Mouse (Mus musculus) adrenal gland, postnatal 25 days (tissue): ENCODE data around the gene Dock9. TPM values are rescaled to one million over a fixed set of nuclear protein-coding genes. Genes with fewer than 3 reads are reported as not detected.

ENCODE experiments used
- DNase-seq: peaks from one replicate; pipeline ENCODE4 v3.0.0; 2021; ENCODE audit warnings: mixed read lengths
- long read RNA-seq: library from polyadenylated mRNA; stranded (forward); transcript quantifications from one replicate; pipeline ENCODE4 v2.0.0, GENCODE M21; 2021
- total RNA-seq: library from RNA; stranded (reverse); gene quantifications from 2 replicates; pipeline ENCODE4 v1.2.3, GENCODE M21; 2021

The Dock9 gene
- total RNA-seq: 23.1 and 28.8 TPM in 2 replicates
- long read RNA-seq, partial matches to known transcripts: 5 of 5 reads
- long read RNA-seq, other reads (novel, unspliced or antisense): 0 of 5 reads

DNA sequence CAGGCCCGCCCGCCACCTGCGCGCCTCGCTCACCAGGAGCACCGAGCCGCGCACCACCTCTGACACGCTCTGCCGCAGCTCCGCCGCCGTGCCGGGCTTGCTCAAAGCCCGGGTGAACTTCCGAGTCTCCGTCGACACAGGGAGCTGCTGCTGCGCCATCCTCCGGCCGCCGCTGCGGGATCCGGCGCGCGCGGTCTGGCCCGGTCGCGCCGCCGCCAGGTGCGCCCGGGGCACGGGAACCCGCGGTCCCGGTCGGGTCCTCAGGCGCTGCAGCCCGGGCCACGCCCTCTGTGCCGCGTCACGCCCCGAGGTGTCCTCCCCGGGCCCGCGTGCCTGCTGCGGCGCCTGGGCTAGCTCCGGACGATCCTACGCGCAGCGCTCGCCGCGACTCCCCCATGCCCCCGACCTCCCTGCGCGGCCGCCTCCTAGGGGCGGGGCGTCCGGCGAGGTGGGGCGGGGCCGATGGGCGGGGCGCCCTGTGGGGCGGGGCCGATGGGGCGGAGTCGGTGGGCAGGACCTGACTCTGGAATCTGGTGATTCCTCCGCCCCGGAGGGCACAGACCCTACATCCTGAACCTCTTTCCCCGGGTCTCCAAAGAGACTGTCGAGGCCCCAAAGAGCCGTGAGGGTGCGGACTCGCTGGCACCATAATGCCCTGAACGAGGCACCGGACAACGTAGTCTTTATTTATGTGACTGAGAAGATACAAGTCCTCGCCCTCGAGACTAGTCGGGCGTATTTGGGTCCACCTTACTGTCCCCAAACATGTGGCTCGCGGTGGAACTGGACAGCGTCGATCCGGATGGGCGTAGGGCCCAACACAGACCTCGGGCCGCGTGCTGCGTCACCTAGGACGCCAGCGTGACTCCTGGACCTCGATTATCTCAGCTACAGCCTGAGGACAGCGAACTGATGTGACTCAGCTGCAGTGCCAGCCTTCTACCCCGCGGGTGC is at the start of gene Dock9:
Gene Dock9, minus strand, starts transcription at position 381 of the 954 bp plus-strand sequence.
- peak; percentile 91 for DNase-seq

DNA sequence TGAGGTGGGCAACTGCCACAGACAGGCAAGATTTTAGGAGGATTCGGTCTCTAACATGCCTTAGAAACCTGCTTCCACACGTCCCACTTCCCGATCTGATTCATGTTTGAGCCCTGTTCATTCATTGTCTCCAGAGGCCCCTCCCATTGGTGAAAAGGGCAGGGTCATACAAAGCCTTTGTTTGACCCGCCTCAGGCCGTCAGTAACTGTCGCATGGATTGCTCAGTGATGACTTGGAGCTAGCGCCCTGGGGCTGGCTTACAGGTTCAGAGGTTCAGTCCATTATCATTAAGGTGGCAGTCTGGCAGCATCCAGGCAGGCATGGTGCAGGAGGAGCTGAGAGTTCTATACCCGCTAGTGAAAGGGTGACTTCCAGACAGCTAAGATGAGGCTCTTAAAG is 46.8 kb upstream of the Dock9 start:
- no peak for DNase-seq

DNA sequence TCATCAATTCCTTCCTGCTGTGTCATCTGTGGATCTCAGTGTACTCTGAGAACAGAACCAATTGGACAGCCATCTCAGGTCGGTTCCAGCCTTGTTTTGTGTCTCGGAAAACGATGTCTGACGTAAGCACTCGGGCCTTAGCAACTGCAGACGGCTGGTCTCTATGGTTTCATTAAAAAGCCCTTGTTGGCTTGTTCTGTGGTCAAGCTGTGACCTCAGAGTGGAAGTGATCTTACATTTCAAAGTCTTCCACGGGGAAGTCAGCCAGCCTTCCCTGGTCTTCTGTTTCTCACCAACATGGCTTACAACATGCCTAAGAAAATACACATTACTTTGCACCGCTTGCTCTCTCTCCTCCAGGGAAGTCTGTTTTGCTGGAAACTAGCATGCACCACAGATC is 42.6 kb upstream of the Dock9 start:
- DNase-seq: no peak

DNA sequence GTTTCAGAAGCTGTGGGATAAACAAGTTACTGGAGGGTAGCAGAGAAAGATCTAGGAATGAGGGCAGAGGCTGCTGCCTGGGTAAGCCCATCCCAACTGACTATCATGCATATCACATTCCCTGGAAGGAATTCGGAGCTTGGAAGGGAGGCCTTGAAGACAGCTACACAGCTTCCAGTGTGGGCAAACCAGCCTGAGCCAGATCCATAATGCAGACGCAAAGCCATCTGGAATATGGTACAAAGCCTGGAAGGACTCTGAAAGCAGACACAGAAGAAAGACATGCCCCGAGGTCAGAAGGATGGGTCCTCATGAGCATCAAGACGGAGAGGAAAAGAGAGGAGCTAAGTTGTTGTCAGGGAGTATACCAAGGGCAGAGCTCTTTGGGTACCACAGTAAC is 40.5 kb upstream of the Dock9 start:
- no peak for DNase-seq

DNA sequence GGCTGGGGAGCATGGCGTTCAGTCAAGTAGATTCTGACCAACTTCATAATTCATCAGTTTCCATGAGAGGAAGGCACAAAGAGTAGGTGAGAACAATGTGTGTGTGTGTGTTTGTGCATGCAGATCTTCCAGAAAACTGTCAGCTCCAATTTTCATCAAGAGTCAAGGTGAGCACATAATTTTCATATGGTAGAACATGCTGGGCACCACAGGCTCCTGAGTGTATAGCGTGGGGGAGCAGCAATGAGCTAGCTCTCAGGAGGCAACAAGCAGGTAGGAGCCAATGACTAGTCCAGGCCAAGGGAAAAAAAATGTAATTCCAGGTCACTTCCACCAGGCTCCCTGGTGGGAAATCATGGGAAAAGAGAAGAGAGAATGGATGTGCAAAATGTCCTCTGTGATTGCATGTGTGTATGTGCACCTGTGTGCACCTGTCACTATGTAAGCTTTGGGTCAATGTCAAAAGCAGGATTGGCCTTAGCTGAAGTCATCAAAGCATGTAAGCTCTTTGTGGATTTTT is 35.4 kb upstream of the Dock9 start:
- no peak for DNase-seq

DNA sequence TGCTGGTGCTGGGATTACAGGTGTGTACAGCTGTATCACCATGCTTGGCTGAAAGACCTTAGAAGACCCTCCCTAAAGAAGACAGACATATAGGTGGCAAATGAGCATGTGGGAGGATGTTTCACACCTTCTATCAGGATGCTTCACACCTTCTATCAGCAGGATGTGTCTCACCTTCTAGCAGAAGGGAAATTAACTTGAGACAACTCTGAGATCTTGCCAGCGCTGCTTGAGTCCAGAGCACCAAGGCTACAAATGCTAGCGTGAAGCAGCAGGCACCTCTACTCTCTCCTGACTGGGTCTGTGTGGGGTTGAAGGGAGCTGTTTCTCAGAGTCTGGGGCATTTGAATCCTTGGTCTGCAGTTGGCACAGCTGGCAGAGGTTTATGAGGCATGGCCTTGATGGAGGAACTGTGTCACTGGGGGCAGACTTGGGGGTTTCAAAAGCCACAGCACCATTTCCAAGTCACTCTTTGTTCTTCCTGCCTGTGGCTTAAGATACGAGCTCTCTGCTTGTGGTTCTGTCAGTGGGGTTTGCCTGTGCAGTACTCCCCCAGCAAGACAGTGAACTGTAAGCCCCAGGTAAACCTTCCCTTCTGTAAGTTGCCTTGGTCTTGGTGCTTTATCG is 32.3 kb upstream of the Dock9 start:
- no peak for DNase-seq

DNA sequence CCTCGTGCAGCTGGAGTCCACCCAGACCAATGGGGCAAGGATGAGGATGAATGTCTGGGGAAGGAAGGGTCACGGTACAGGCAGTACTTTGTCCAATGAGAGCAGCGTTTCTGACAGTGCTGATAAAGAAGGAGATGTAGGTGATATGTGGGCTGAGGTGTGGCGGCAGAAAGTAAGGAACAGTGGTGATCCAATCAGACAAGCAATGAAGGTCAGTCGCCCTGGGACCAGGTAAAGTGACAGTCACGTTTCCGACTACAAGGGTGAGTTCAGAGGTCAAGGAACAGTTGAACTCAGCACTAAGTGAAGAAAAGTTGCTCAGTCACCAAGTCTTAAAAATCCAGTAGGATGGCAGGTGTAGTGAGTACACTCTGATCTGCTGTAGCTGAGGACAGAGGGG is 29.5 kb upstream of the Dock9 start:
- DNase-seq: no peak

DNA sequence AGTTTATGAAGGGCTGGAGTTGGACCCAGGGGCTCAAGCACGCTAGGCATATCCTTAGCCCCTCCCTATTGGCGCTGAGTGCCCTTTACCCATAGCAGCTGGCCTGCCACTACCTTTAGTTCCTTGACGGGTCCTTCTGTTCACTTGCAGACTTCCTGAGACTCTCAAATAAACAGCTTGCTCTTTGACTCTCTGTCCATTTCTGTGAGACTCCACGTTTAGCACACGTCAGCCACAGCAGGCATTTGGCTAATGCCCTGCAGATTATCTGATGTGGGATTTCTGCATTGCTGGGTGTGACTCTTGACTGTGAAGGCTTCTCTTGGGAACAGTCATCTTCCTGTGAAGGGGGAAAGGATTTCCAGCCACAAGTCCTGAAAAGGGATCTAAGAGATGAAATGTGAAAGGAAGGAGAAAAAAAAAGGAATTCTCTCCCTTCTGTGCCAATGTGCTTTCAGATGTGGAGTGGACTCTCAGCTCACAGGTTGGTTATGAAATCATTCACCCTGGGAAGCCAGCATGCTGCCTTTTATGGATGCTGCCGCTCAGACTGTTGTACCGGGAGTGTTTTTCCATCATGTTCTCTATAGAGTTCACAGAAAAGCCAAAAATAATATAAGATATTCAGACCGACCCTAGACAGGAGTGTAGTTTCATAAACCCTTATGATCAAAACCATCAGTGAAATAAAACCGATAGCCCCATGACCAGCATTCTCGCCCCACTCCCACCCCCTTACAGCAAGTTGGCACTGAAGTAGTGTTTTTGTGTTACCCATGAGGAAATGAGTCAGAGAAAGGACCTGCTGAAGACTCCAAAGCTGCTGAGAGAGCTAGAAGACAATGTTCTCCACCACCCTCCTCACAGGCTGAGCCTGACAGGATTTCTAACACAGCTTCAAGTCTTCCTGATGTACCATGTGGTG is 28.1 kb upstream of the Dock9 start:
- no peak for DNase-seq

DNA sequence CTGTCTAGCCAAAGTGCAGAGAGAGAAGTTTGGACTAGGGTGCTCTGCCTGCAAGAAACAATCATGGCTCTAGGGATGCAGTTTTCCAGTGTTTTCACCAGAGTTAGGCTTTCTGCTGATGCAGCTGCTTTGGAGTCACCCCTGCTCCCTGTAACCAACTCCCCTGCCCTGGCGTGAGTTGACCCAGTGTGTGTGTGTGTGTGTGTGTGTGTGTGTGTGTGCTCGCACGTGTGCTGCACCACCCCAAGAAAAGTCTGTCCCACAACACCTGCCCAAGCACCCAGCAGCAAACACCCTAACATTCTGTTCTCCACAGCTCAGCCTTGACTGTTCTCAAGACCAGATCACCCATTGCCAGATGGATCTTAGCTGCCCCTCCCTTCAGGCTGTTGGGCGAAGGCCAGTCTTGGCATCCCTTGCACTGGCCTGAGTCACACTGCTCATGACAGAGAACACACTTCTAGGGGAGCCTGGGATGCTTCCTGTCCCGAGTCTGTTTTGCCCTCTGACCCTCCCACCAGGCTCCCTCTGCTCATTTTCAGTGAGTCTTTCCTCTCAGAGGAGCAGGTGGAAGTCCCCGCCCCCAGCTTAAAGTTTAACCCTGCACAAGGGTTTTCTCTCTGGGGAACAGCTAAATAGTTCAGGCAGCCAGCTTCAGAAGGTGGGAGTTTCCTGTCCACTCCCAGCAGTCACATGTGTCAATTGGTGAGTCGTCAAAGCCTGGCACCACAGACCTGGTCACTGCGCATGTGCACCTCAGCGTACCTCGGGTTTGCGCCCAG is 26.9 kb upstream of the Dock9 start:
- DNase-seq: peak; percentile 71

DNA sequence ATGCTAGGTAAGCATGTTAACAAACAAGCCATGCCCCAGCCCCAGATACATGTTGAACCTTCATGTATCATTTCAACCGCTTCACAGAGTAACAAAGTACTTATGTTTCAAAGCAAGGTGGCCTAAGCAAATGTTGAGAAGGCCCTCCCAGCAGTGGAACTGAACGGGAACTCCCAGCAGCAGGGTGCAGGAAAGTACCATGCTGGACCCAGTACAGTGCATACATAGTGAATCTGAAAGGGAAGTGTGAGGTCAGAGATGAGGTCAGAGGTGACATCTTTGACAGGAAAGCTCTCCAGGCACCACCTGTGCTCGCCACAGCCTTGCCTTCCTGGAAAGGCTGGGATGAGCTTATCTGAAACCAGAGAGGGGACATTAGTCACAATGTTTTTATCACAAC is 25.4 kb upstream of the Dock9 start:
- no peak for DNase-seq

DNA sequence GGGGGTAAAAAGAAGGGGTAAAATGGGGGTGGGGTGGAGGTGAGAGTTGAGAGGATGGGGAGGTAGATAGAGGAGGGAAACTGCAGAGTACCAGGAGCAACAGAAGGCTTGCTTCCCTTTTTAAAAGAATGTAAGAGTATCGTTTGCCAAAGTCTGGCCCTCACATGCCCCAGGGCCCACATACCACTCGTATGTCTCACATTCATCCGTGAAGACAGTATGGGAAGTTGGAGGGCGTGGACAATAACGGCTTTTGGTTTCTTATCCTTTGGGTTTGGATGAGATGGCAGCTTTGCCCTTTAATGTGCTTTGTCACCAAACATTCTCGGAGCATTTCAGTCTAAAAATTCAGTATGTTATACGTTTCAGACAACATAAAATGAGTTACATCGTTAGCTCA is 24.9 kb upstream of the Dock9 start:
- DNase-seq: no peak

DNA sequence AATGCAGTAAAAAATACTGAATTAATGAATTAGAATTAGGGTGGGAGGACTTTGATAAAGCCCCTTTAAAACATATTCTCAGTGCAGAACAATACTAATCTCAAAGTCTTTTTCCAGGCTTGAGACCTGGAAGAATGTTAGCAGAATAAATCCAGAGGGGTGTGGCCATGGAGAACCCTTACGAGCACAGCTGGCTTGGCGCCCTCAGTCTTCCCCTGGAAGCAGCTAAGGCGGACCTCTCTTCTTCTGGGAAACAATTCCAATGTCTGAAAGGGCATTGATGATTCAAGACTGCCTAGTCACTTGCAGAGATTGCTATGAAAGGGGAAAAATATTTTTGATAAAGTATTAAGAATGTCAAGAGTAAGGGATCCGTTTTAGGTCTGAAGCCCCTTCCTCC is 9.2 kb upstream of the Dock9 start:
- DNase-seq: no peak

DNA sequence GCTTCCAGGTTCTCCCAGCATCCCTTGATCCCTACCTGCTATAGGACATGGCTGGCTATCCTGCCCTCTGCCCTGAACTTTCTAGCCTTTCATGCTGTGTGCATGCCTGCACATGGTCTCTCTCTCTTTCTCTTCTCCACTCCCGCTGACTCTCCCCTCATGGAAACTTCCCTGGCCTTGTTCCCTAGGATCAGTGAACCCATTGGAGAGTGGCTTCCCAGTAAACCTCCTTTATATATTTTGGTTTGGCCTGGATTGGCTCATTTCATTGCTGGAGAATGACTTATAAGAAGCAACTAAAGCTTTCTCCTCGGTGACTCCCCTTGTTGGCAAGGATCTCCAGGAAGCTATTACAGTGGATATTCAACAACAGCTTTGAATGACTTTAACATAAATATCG is 8.7 kb upstream of the Dock9 start:
- DNase-seq: no peak

DNA sequence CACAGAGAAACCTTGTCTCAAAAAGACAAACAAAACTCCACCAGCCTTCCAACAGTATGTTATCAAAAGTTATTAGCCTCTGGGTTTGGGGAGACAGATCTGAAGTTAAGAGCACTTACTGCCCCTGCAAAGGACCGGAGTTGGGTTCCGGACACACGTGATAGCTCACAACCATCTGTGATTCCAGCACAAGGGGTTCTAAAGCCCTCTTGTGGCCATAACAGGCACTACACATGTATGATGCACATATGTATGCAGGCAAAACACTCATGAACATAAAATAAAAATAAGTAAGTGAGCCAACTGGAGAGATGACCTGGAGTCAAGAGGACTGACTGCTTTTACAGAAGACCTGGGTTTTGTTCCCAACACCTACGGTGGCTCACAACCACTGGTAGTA is 6.8 kb upstream of the Dock9 start:
- DNase-seq: no peak

DNA sequence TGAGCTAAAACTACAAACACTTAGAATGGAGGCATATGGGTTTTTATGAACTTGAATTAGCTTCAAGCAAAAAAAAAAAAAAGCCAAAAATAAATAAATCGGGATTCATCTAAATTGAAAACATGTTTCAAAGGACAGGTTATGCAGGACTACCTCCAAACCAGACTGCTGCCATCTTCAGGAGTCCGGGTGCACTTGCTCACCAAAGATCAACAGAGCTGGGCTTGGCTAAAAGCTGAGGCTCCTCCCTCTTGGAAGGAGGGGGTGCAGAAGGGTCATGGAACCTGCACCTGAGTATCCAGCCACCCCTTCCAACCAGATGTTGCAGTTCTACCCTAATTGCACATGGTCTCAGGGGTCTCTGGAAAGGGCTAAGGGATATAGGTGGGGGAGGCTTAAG is 3.3 kb upstream of the Dock9 start:
- no peak for DNase-seq

DNA sequence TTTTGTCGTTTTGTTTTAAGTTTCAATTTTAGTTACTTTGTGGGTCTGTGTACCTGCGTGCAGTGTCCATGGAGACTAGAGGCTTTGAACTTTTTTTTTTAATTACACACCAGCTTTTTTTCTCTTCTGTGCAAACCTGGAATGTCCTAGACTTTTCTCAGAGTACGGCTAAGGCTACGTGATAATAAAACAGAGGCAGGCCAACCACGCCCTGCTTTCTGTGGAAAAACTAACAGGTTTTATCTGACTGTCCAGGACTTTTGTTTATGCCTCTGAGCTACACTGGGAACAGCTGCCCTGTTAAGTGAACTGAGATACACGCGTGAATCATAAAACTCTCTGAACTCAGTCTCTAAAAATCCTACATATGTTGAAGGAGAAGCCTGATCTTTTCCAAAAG is 1.5 kb upstream of the Dock9 start:
- DNase-seq: no peak

DNA sequence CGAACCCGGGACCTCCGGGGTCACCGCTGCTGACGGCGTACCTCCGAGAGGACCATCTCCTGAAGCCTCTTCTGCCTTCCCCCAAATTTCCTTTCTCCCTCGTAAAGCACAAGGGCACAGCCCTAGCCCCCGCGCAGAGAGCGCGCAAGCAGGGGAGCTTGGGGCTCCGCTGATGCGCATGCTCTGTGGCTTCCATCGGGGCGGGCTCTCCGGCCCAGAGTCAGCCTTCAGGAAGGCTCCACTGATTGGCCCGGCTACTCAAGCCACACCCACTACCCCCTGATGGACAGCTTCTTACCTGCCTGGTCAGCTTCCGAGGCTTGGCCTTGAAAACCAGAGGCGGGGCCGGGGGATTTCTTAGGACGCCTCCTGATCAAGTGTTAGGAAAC is 768 bp upstream of the Dock9 start:
- peak; percentile 89 for DNase-seq

DNA sequence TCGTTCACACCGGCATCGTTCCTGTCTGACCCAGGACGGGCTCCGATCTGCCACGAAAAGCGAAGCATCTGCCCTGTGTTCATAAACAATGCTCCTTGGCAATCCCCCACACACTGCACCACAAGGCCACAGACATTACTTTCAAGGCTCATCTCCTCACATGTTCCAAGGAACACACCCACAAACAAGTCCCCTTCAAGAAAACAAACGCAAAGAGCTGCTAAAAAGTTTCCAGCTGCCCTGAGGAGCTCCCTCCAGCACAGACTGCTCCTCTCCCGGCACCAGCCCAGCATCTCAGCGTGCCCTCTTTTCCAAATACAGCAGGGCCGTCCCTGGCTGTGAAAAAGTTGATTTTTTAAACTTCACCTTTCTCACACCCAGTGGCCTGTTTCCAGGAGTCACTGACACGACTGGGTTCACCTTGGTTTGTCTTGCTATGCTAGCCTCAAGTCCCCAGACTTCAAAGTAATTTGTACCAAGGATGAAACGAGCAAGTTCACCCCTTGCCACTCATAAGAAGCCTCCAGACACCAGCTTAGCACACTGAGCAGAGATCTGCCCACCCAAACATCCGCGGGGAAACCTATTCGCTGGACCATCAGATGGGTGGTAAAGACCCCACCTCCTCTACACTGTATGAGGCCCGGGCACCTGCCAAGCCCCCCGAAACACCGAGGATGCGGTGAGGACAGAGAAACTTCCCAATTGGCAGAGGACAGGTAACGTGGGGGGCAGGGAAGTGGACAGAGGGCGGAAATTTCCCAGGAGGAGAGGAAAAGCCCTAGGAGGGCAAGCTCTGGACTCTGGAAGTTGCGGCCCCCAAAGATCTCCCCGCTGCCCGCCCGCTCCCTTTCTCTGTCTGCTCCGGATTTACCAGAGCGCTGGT is 823 bp downstream of the Dock9 start:
- DNase-seq: no peak

DNA sequence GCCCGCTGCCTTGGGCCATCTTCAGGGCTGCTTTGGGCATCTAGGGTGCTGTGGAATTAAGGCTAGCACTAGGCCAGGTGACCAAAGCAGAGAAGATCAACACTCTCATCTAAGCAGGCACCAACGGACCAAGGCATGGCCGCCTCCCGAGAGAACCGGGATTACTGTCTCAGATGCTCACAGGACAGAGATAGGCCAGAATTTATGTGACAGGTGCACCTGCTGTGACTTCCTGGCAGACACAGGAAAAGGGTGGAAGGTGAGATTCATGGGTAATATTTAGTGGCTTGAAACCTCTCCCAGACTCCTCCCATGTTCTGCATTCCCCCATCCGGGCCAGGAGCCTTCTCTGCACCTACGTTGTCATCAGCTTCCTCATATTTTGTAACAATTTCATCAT is 2.1 kb downstream of the Dock9 start:
- DNase-seq: no peak

DNA sequence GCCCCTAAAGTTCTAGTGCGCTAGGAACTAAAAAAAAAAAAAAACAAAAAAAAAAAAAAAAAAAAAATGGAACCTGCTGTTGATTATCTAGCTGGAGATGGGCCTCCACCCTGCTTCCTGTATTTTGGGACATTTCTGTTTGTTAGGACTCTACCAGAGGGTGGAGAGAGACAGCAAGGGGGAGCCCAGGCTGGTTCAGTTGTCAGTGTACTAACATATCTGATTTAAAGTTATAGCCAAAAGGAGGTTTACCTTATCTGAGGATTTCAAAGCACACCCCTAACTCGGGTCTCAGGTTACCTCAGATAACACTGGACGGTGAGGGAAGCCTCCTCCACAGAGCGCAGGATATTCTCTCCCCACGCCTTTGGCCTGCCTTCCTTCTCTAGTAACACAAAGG is 4.0 kb downstream of the Dock9 start:
- DNase-seq: no peak

DNA sequence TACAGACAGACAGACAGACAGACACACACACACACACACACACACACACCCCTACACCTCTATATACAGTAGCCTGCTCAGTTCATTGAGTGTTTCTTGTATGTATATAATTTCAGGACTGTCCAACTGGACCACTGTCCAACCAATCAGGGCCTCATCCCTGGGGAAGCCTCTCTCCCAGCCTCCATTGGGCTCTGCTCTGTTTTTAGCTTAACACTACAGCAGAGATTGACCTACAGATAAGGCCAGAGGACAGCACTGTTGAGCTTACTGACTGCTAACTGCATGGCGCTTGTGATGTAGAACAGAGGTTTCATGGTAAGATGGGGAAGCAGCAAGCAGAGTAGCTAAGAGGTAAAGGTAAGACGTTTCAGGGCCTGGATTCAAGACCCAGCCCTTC is 5.7 kb downstream of the Dock9 start:
- DNase-seq: no peak
